Mouse (Mus musculus) neural tube, embryonic 13.5 days (tissue): ENCODE data around the gene Vwa8. TPM values are rescaled to one million over a fixed set of nuclear protein-coding genes. Genes with fewer than 3 reads are reported as not detected.

Experiments used
- ATAC-seq: fragments of 200-750 bp; cut with Nextera tagmentation; 2 replicates; pipeline ENCODE4 v1.8.0; 2017; ENCODE audit warnings: low read depth, mild to moderate bottlenecking, moderate TSS enrichment, moderate library complexity
- H3K27ac ChIP-seq: fragments of 300-500 bp; sonication (generic); replicated peaks from 2 replicates; pipeline ENCODE4 v1.5.1; 2015; ENCODE audit warnings: moderate library complexity, mild to moderate bottlenecking, inconsistent platforms
- H3K27me3 ChIP-seq: fragments of 300-500 bp; sonication (generic); 2 replicates; pipeline ENCODE4 v1.6.1; 2015; ENCODE audit warnings: mild to moderate bottlenecking, inconsistent platforms
- H3K36me3 ChIP-seq: fragments of 300-500 bp; sonication (generic); 2 replicates; pipeline ENCODE4 v1.6.1; 2015; ENCODE audit warnings: mild to moderate bottlenecking, inconsistent platforms
- H3K4me1 ChIP-seq: fragments of 300-500 bp; sonication (generic); replicated peaks from 2 replicates; pipeline ENCODE4 v1.6.1; 2015; ENCODE audit warnings: inconsistent platforms
- H3K4me2 ChIP-seq: fragments of 300-500 bp; sonication (generic); 2 replicates; pipeline ENCODE4 v1.6.1; 2015; ENCODE audit warnings: inconsistent platforms, mild to moderate bottlenecking, moderate library complexity
- H3K4me3 ChIP-seq: fragments of 300-500 bp; sonication (generic); 2 replicates; pipeline ENCODE4 v1.5.1; 2015; ENCODE audit warnings: mild to moderate bottlenecking, inconsistent platforms
- H3K9ac ChIP-seq: fragments of 300-500 bp; sonication (generic); 2 replicates; pipeline ENCODE4 v1.6.1; 2015; ENCODE audit warnings: moderate library complexity, mild to moderate bottlenecking, inconsistent platforms
- H3K9me3 ChIP-seq: fragments of 300-500 bp; sonication (generic); 2 replicates; pipeline ENCODE4 v1.6.1; 2016; ENCODE audit warnings: inconsistent platforms
- WGBS: fragments of 180-500 bp; shearing (Covaris S2); methylation state at CpG from one replicate; pipeline ENCODE4 v1.1.7; 2015; 5-methylcytosine and 5-hydroxymethylcytosine counted together
- polyA plus RNA-seq: library from polyadenylated mRNA; unstranded; fragments of >200 nt; fragmentation: Nextera tagmentation; extraction: Ambion mirVana; gene quantifications from 2 replicates; pipeline ENCODE4 v1.2.1, GENCODE M21; 2015

The Vwa8 gene
- polyA plus RNA-seq, 1 experiment from 2014 or later: 6.9 TPM

- Histone ChIP-seq H3K27me3 (no peaks in the 10 kb centered on the region), H3K4me1 (peaks cover 15% of the 10 kb centered on the region), H3K4me2 (no peak overlapping the region), H3K27ac (no peak overlapping the region), H3K4me3 (no peak overlapping the region), H3K36me3 (no peaks in the 10 kb centered on the region), H3K9ac (no peak overlapping the region), H3K9me3 (no peaks in the 10 kb centered on the region)
- no peak for ATAC-seq
- 67% methylated on average over 2 of the region's 2 CpGs for WGBS
Measured at GRCm38 (mm10) chr14:78932094-78932493, 83.2 kb downstream of the Vwa8 start.

- no peak for ATAC-seq
- 71% methylated on average over 8 of the region's 8 CpGs for WGBS
- H3K36me3 ChIP-seq: no peaks in the 10 kb centered on the region
- no peak overlapping the region for H3K27ac ChIP-seq
- no peaks in the 10 kb centered on the region for H3K9me3 ChIP-seq
- no peak overlapping the region for H3K4me2 ChIP-seq
- peaks cover 15% of the 10 kb centered on the region for H3K4me1 ChIP-seq
- no peak overlapping the region for H3K4me3 ChIP-seq
- no peak overlapping the region for H3K9ac ChIP-seq
- no peaks in the 10 kb centered on the region for H3K27me3 ChIP-seq
Measured at GRCm38 (mm10) chr14:78933399-78933798, 84.5 kb downstream of the Vwa8 start.

- 92% methylated on average over 6 of the region's 6 CpGs for WGBS
- Histone ChIP-seq H3K4me3 (no peak overlapping the region), H3K27me3 (no peaks in the 10 kb centered on the region), H3K27ac (no peak overlapping the region), H3K36me3 (no peaks in the 10 kb centered on the region), H3K4me2 (no peak overlapping the region), H3K4me1 (peaks cover 15% of the 10 kb centered on the region), H3K9me3 (no peaks in the 10 kb centered on the region), H3K9ac (no peak overlapping the region)
- no peak for ATAC-seq
Measured at GRCm38 (mm10) chr14:78934596-78934995, 85.7 kb downstream of the Vwa8 start.

GRCm38 (mm10) chr14:78935796-78936195 is 86.9 kb downstream of the Vwa8 start:
- H3K9ac ChIP-seq: no peak overlapping the region
- H3K27ac ChIP-seq: peak overlapping the region; percentile 67
- no peaks in the 10 kb centered on the region for H3K27me3 ChIP-seq
- no peaks in the 10 kb centered on the region for H3K9me3 ChIP-seq
- peaks cover 15% of the 10 kb centered on the region for H3K4me1 ChIP-seq
- ATAC-seq: peak; percentile 43
- no peak overlapping the region for H3K4me3 ChIP-seq
- H3K4me2 ChIP-seq: no peak overlapping the region
- H3K36me3 ChIP-seq: no peaks in the 10 kb centered on the region
- WGBS: 37% methylated on average over 3 of the region's 3 CpGs

- 74% methylated on average over 11 of the region's 11 CpGs for WGBS
Measured at GRCm38 (mm10) chr14:78941741-78942475, 93.1 kb downstream of the Vwa8 start.

GRCm38 (mm10) chr14:78955745-78956144 is 106.9 kb downstream of the Vwa8 start:
- H3K27me3 ChIP-seq: no peaks in the 10 kb centered on the region
- H3K4me2 ChIP-seq: no peak overlapping the region
- H3K9me3 ChIP-seq: no peaks in the 10 kb centered on the region
- H3K27ac ChIP-seq: no peak overlapping the region
- H3K36me3 ChIP-seq: 0 out of 2 replicates have a peak, but pooled peaks cover 7% of the 10 kb centered on the region
- no peak for ATAC-seq
- whole genome bisulfite sequencing: 77% methylated on average over 2 of the region's 2 CpGs
- no peak overlapping the region for H3K4me3 ChIP-seq
- H3K9ac ChIP-seq: no peak overlapping the region
- H3K4me1 ChIP-seq: no peaks in the 10 kb centered on the region

More at GRCm38 (mm10) chr14:78941741-78942475, 93.1 kb downstream of the Vwa8 start:
- Histone ChIP-seq H3K4me2 (no peak overlapping the region), H3K27me3 (no peaks in the 10 kb centered on the region), H3K36me3 (no peaks in the 10 kb centered on the region), H3K4me3 (no peak overlapping the region), H3K9ac (no peak overlapping the region), H3K27ac (no peak overlapping the region), H3K9me3 (no peaks in the 10 kb centered on the region), H3K4me1 (no peaks in the 10 kb centered on the region)
- no peak for ATAC-seq

- ATAC-seq: no peak
- H3K4me1 ChIP-seq: no peaks in the 10 kb centered on the region
- H3K27ac ChIP-seq: no peak overlapping the region
- H3K4me2 ChIP-seq: no peak overlapping the region
- H3K27me3 ChIP-seq: no peaks in the 10 kb centered on the region
- no peaks in the 10 kb centered on the region for H3K9me3 ChIP-seq
- WGBS: 93% methylated on average over 10 of the region's 10 CpGs
- H3K4me3 ChIP-seq: no peak overlapping the region
- H3K9ac ChIP-seq: no peak overlapping the region
- H3K36me3 ChIP-seq: 0 out of 2 replicates have a peak, but pooled peaks cover 4% of the 10 kb centered on the region
Measured at GRCm38 (mm10) chr14:78970621-78971020, 121.8 kb downstream of the Vwa8 start.

- Histone ChIP-seq H3K27me3 (no peaks in the 10 kb centered on the region), H3K27ac (no peak overlapping the region), H3K4me1 (no peaks in the 10 kb centered on the region), H3K36me3 (no peaks in the 10 kb centered on the region), H3K9ac (no peak overlapping the region), H3K4me3 (no peak overlapping the region), H3K9me3 (no peaks in the 10 kb centered on the region), H3K4me2 (no peak overlapping the region)
- no peak for ATAC-seq
- WGBS: 47% methylated on average over 1 of the region's 1 CpGs
Measured at GRCm38 (mm10) chr14:78972424-78972823, 123.6 kb downstream of the Vwa8 start.

- H3K4me1 ChIP-seq: peaks cover 11% of the 10 kb centered on the region; the same call in 1 of the 2 replicates
- H3K27me3 ChIP-seq: no peaks in the 10 kb centered on the region
- H3K9me3 ChIP-seq: no peaks in the 10 kb centered on the region
- ATAC-seq: peak; percentile 69; the same call in 1 of the 2 replicates
- H3K4me2 ChIP-seq: no peak overlapping the region
- 0 out of 2 replicates have a peak overlapping the region, but pooled peaks have one; percentile 56 for H3K27ac ChIP-seq
- WGBS: 39% methylated on average over 2 of the region's 2 CpGs
- H3K36me3 ChIP-seq: no peaks in the 10 kb centered on the region
- H3K9ac ChIP-seq: no peak overlapping the region
- H3K4me3 ChIP-seq: no peak overlapping the region
Measured at GRCm38 (mm10) chr14:78983104-78983503, 134.3 kb downstream of the Vwa8 start.

GRCm38 (mm10) chr14:78984296-78984695 is 135.4 kb downstream of the Vwa8 start:
- no peak for ATAC-seq
- no peaks in the 10 kb centered on the region for H3K36me3 ChIP-seq
- H3K9ac ChIP-seq: no peak overlapping the region
- 61% methylated on average over 2 of the region's 2 CpGs for WGBS
- H3K9me3 ChIP-seq: no peaks in the 10 kb centered on the region
- H3K27me3 ChIP-seq: no peaks in the 10 kb centered on the region
- no peak overlapping the region for H3K27ac ChIP-seq
- H3K4me2 ChIP-seq: no peak overlapping the region
- peaks cover 11% of the 10 kb centered on the region; the same call in 1 of the 2 replicates for H3K4me1 ChIP-seq
- no peak overlapping the region for H3K4me3 ChIP-seq

- H3K36me3 ChIP-seq: no peaks in the 10 kb centered on the region
- ATAC-seq: no peak
- H3K4me2 ChIP-seq: no peak overlapping the region
- H3K4me3 ChIP-seq: no peak overlapping the region
- 89% methylated on average over 8 of the region's 8 CpGs for whole genome bisulfite sequencing
- no peaks in the 10 kb centered on the region for H3K9me3 ChIP-seq
- H3K4me1 ChIP-seq: peaks cover 11% of the 10 kb centered on the region; the same call in 1 of the 2 replicates
- no peak overlapping the region for H3K9ac ChIP-seq
- H3K27me3 ChIP-seq: no peaks in the 10 kb centered on the region
- no peak overlapping the region for H3K27ac ChIP-seq
Measured at GRCm38 (mm10) chr14:78987543-78987942, 138.7 kb downstream of the Vwa8 start.

- no peaks in the 10 kb centered on the region for H3K36me3 ChIP-seq
- H3K4me3 ChIP-seq: no peak overlapping the region
- ATAC-seq: no peak
- no peaks in the 10 kb centered on the region for H3K4me1 ChIP-seq
- H3K27ac ChIP-seq: no peak overlapping the region
- no peak overlapping the region for H3K9ac ChIP-seq
- no peaks in the 10 kb centered on the region for H3K27me3 ChIP-seq
- H3K9me3 ChIP-seq: no peaks in the 10 kb centered on the region
- WGBS: 84% methylated on average over 4 of the region's 4 CpGs
- H3K4me2 ChIP-seq: no peak overlapping the region
Measured at GRCm38 (mm10) chr14:78992456-78992855, 143.6 kb downstream of the Vwa8 start.

- Histone ChIP-seq H3K4me3 (no peak overlapping the region), H3K4me2 (no peak overlapping the region), H3K27me3 (no peaks in the 10 kb centered on the region), H3K4me1 (no peaks in the 10 kb centered on the region), H3K9ac (no peak overlapping the region), H3K27ac (no peak overlapping the region), H3K9me3 (no peaks in the 10 kb centered on the region), H3K36me3 (no peaks in the 10 kb centered on the region)
- 89% methylated on average over 4 of the region's 4 CpGs for WGBS
- no peak for ATAC-seq
Measured at GRCm38 (mm10) chr14:78993515-78993914, 144.7 kb downstream of the Vwa8 start.
